Mouse (Mus musculus): Measurements from ENCODE around the gene Pla2g4d.

GRCm38 (mm10) chr2:120245421-120246016 is 43.5 kb downstream of the Pla2g4d start:
- TF ChIP-seq EP300 (IDR thresholded peaks at IDR 0.05; ENCODE audit: low read depth in 1 of 2, low read length in 2 of 2) (no peak), ZNF384 (IDR thresholded peaks at IDR 0.05; ENCODE audit: low read depth, low read length) (no peak), ELF1 (IDR thresholded peaks at IDR 0.05; ENCODE audit: low read depth, low read length) (no peak), CTCF (IDR thresholded peaks at IDR 0.05 in 2 of 3, conservative IDR thresholded peaks at IDR 0.05 in 1 of 3; ENCODE audit: control insufficient read depth in 1 of 3, insufficient read depth in 1 of 3, low read depth in 2 of 3, low read length in 3 of 3, poor library complexity in 1 of 3, severe bottlenecking in 1 of 3) (no peak; a peak in 1 of 6 replicates), MYB (IDR thresholded peaks at IDR 0.05; ENCODE audit: low read depth, low read length) (no peak), MAFK (IDR thresholded peaks at IDR 0.05; ENCODE audit: borderline replicate concordance, low read depth, low read length) (no peak), POLR2A (IDR thresholded peaks at IDR 0.05; ENCODE audit: control insufficient read depth in 1 of 2, insufficient read depth in 1 of 2, low read depth in 1 of 2, low read length in 2 of 2, poor library complexity in 1 of 2) (no peak), CHD1 (IDR thresholded peaks at IDR 0.05; ENCODE audit: low read depth, low read length) (no peak), USF1 (IDR thresholded peaks at IDR 0.05; ENCODE audit: low read depth, low read length) (no peak), TAL1 (IDR thresholded peaks at IDR 0.05; ENCODE audit: low read length) (no peak), POLR2AphosphoS2 (IDR thresholded peaks at IDR 0.05; ENCODE audit: low read length) (no peak), RAD21 (IDR thresholded peaks at IDR 0.05; ENCODE audit: low read depth, low read length) (no peak), NELFE (IDR thresholded peaks at IDR 0.05; ENCODE audit: low read depth, low read length) (no peak), UBTF (IDR thresholded peaks at IDR 0.05; ENCODE audit: borderline replicate concordance, insufficient read depth, low read depth, low read length) (no peak)
